Mouse (Mus musculus) embryonic facial prominence, embryonic 15.5 days (tissue): Measurements from ENCODE around the gene Sox5. TPM values are rescaled to one million over a fixed set of nuclear protein-coding genes. Genes with fewer than 3 reads are reported as not detected.

Experiments used
- ATAC-seq: fragments of 200-750 bp; cut with Nextera tagmentation; 2 replicates; pipeline ENCODE4 v1.8.0; 2017; ENCODE audit warnings: low read depth, moderate TSS enrichment; ENCODE audit not compliant: insufficient number of reproducible peaks, low FRiP score, low TSS enrichment
- H3K27ac ChIP-seq: fragments of 300-500 bp; sonication (generic); replicated peaks from 2 replicates; pipeline ENCODE4 v1.5.1; 2015; ENCODE audit warnings: mild to moderate bottlenecking, inconsistent platforms
- H3K27me3 ChIP-seq: fragments of 300-500 bp; sonication (generic); 2 replicates; pipeline ENCODE4 v1.6.1; 2015; ENCODE audit warnings: inconsistent platforms
- H3K36me3 ChIP-seq: fragments of 300-500 bp; sonication (generic); 2 replicates; pipeline ENCODE4 v1.6.1; 2015; ENCODE audit warnings: mild to moderate bottlenecking, inconsistent platforms
- H3K4me1 ChIP-seq: fragments of 300-500 bp; sonication (generic); 2 replicates; pipeline ENCODE4 v1.6.1; 2015; ENCODE audit warnings: inconsistent platforms
- H3K4me2 ChIP-seq: fragments of 300-500 bp; sonication (generic); replicated peaks from 2 replicates; pipeline ENCODE4 v1.6.1; 2015; ENCODE audit warnings: mild to moderate bottlenecking, inconsistent platforms
- H3K4me3 ChIP-seq: fragments of 300-500 bp; sonication (generic); replicated peaks from 2 replicates; pipeline ENCODE4 v1.5.1; 2015; ENCODE audit warnings: mild to moderate bottlenecking, inconsistent platforms
- H3K9ac ChIP-seq: fragments of 300-500 bp; sonication (generic); 2 replicates; pipeline ENCODE4 v1.6.1; 2015; ENCODE audit warnings: inconsistent platforms
- H3K9me3 ChIP-seq: fragments of 300-500 bp; sonication (generic); replicated peaks from 2 replicates; pipeline ENCODE4 v1.6.1; 2016; ENCODE audit warnings: inconsistent platforms
- WGBS: fragments of 180-500 bp; shearing (Covaris S2); methylation state at CpG from one replicate; pipeline ENCODE4 v1.1.7; 2015; 5-methylcytosine and 5-hydroxymethylcytosine counted together
- polyA plus RNA-seq: library from polyadenylated mRNA; unstranded; fragments of >200 nt; fragmentation: Nextera tagmentation; extraction: Ambion mirVana; gene quantifications from 2 replicates; pipeline ENCODE4 v1.2.1, GENCODE M21; 2015

Sox5 gene
- polyA plus RNA-seq, 1 experiment from 2014 or later, result 20.5 TPM

DNA sequence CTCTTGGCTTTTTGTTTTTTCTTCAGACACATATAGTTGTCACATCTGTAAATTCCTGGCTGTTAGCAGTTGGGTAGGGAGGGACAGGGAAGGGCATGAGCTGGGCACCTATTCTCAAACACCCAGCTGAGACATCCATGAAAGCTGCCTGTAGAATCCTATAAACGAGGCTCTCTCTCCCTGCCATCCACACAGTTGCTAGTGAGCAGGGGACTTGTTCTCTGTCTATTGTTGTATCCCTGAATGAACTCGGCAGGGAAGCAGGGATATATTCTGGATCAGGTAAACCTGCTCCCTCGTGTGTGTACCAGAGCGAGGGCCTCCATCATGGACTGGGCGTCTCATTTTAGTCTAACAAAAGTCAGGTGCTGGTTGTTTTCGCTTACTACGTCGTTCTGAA lies 615.1 kb downstream of the Sox5 start:
- no peak overlapping the region for H3K27ac ChIP-seq
- WGBS, result 59% methylated on average over 8 of the region's 8 CpGs
- no peak overlapping the region for H3K9ac ChIP-seq

DNA sequence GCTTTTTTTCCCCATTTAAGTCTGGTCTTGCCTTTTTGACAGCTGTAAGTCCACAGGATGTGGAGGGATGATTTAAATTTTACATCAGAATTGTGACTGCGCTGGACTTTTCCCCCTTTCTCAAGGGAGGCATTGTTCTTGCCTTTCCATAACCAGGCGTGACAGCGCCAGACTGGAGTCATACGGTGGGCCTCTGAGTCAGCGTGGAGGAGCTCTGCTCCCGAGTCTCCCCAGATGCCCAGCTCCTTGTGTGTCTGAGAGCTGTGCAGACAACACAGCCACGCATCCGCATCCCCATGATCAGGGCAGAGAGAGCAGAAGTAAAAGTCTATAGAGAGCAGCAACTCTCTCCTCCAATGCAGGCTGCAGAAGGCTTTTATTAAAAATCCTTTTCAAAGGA lies 615.7 kb downstream of the Sox5 start:
- H3K36me3 ChIP-seq, result no peaks in the 10 kb centered on the region
- 13% methylated on average over 8 of the region's 8 CpGs for WGBS
- 0 out of 2 replicates have a peak, but pooled peaks cover 5% of the 10 kb centered on the region for H3K4me1 ChIP-seq
- H3K4me2 ChIP-seq, result peak overlapping the region; percentile 23
- ATAC-seq, result no peak; the same call in 1 of the 2 replicates
- no peak overlapping the region for H3K4me3 ChIP-seq
- H3K9me3 ChIP-seq, result no peaks in the 10 kb centered on the region
- H3K27ac ChIP-seq, result no peak overlapping the region
- no peak overlapping the region for H3K9ac ChIP-seq
- no peaks in the 10 kb centered on the region for H3K27me3 ChIP-seq

More for the DNA sequence above, 615.1 kb downstream of the Sox5 start:
- no peak for ATAC-seq
- Histone ChIP-seq H3K4me2 (no peak overlapping the region; the same call in 1 of the 2 replicates), H3K27me3 (no peaks in the 10 kb centered on the region), H3K9me3 (no peaks in the 10 kb centered on the region), H3K4me1 (0 out of 2 replicates have a peak, but pooled peaks cover 5% of the 10 kb centered on the region), H3K4me3 (no peak overlapping the region), H3K36me3 (no peaks in the 10 kb centered on the region)

DNA sequence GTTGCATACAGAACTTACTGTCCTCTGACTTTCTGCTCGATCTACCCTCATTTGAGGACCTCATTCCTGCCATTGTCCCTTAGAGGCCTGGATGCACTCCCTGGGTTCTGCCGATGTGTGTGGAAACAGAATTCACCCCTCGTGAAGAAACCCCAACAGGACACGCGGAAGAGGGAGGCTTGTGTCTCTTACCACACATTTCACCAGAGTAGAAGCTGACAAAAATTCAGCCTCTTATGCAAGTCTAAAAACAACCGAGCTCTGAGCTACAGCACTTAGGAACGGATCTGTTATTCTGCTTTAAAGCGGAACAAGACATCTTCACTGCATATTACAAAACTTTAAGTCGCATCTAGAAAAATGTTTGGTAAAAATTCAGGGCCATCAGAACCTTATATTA lies 618.3 kb downstream of the Sox5 start:
- Histone ChIP-seq H3K36me3 (no peaks in the 10 kb centered on the region), H3K4me3 (no peak overlapping the region), H3K9me3 (no peaks in the 10 kb centered on the region), H3K9ac (no peak overlapping the region), H3K27me3 (no peaks in the 10 kb centered on the region), H3K4me1 (0 out of 2 replicates have a peak, but pooled peaks cover 5% of the 10 kb centered on the region), H3K27ac (no peak overlapping the region), H3K4me2 (no peak overlapping the region)
- 84% methylated on average over 9 of the region's 9 CpGs for WGBS
- no peak for ATAC-seq

DNA sequence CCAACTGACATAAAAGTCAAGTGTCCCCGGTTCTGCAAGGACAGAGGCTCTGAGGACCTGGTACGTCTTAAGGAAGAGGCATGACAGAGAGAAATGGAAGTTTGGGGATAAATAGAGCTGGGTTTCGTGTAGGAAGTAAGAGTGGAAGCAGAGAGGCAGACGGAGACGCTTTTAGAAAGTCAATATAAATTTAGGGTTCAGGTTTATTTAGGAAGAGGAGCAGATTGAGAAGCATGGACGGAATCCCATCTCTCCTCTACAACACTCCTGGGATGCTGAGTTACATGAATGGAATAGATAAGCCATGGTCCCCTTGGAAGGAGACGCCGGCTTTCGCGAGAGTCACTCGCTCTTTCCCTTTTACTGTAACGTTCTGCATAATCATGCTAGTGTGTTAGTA lies 623.1 kb downstream of the Sox5 start:
- no peaks in the 10 kb centered on the region for H3K9me3 ChIP-seq
- no peak overlapping the region for H3K27ac ChIP-seq
- 91% methylated on average over 12 of the region's 12 CpGs for WGBS
- ATAC-seq, result no peak
- H3K9ac ChIP-seq, result no peak overlapping the region
- no peaks in the 10 kb centered on the region for H3K36me3 ChIP-seq
- no peaks in the 10 kb centered on the region for H3K4me1 ChIP-seq
- no peaks in the 10 kb centered on the region for H3K27me3 ChIP-seq
- H3K4me3 ChIP-seq, result no peak overlapping the region
- H3K4me2 ChIP-seq, result no peak overlapping the region

DNA sequence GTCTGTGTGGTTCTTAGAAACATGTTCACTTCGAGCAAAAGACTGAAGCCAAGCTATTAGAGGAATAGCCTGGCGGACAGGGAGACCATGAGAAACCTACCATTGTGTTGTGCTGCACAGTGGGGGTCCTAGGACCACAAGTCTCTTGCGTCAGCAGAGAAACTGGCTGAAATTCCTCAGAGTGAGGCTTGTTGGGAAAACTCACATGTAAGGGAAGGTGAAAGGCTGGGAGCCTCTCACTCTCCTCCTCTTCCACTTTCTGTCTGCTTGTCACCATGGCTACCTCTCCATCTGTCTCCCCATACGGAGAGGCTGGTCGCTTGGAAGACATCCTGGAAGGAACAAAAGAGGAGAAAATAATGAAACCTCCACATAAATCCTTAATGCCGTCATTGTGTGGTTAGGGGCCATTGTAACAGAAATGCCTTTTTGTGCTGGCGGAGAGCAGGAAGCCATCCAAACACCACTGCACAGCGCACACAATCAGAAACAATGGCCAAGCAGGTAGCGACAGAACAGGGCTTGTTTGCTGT lies 626.8 kb downstream of the Sox5 start:
- Histone ChIP-seq H3K27me3 (no peaks in the 10 kb centered on the region), H3K9me3 (no peaks in the 10 kb centered on the region), H3K4me3 (no peak overlapping the region), H3K4me2 (no peak overlapping the region), H3K27ac (no peak overlapping the region), H3K36me3 (no peaks in the 10 kb centered on the region), H3K9ac (no peak overlapping the region), H3K4me1 (no peaks in the 10 kb centered on the region)
- no peak; the same call in 1 of the 2 replicates for ATAC-seq
- 63% methylated on average over 9 of the region's 9 CpGs for WGBS

DNA sequence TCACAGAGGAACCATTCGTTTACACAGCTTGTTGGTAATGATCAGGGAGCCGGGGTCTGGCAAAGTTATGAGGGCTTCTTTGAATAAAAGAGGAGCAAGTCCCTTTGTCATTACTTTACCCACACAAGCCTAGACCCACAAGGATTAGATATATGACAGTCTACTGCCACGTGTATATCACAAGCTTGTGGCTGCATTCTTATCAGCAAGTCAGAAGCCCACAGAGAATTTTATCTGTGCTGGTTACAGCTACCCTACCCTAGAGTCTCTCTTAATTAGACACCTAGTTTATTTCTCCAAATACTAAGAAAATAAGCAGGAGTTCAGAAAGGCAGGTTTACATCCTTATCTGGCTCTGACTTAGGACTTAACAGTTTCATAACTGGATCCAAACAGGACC lies 629.8 kb downstream of the Sox5 start:
- H3K9me3 ChIP-seq, result no peaks in the 10 kb centered on the region
- no peak overlapping the region for H3K27ac ChIP-seq
- H3K4me3 ChIP-seq, result no peak overlapping the region
- H3K9ac ChIP-seq, result no peak overlapping the region
- H3K4me1 ChIP-seq, result no peaks in the 10 kb centered on the region
- no peaks in the 10 kb centered on the region for H3K36me3 ChIP-seq
- no peak for ATAC-seq
- H3K4me2 ChIP-seq, result no peak overlapping the region
- WGBS, result 45% methylated on average over 3 of the region's 3 CpGs
- no peaks in the 10 kb centered on the region for H3K27me3 ChIP-seq

DNA sequence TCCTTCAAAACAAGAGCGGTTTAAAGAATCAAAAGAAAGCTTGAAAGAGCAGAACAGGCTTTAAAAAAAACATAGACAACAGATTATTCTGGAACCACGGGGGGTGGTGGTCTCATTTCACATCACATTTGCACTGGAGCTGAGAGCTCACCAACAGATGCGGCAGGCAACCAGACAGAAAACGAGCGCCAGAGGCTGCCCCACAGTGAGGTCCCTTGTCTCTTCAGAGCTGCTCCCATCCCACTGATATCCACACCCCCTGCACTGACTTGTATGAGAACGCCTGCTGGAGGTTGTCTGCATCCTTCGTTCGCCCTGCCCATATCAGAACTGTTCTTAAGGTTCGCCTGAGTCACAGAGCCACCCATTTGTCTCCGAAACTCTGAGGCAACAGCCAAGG lies 630.7 kb downstream of the Sox5 start:
- no peaks in the 10 kb centered on the region for H3K27me3 ChIP-seq
- no peaks in the 10 kb centered on the region for H3K36me3 ChIP-seq
- H3K4me2 ChIP-seq, result no peak overlapping the region
- no peak overlapping the region for H3K4me3 ChIP-seq
- H3K4me1 ChIP-seq, result no peaks in the 10 kb centered on the region
- WGBS, result 46% methylated on average over 10 of the region's 10 CpGs
- no peak overlapping the region for H3K9ac ChIP-seq
- H3K9me3 ChIP-seq, result no peaks in the 10 kb centered on the region
- H3K27ac ChIP-seq, result no peak overlapping the region
- no peak for ATAC-seq

DNA sequence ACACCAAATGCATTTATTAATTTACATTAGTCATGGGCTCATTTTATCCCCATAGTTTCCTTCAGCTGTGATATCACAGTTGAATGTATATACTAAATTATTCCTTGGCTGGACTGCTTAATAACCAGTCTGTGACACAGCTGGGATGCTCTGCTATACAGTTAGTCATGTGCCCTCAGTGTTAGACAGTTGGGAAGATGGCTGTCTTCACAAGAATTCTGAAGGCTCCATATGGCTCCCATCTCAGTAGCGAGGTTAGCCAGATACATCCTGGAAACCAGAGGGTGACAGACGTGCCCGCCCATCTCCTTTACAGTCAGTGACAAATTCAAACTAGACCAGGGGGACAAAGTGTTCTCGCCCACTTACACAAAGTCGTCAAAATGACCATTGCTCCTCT lies 644.4 kb downstream of the Sox5 start:
- Histone ChIP-seq H3K27me3 (no peaks in the 10 kb centered on the region), H3K36me3 (no peaks in the 10 kb centered on the region), H3K4me3 (no peak overlapping the region), H3K27ac (no peak overlapping the region), H3K9ac (no peak overlapping the region), H3K4me2 (no peak overlapping the region), H3K4me1 (no peaks in the 10 kb centered on the region), H3K9me3 (no peaks in the 10 kb centered on the region)
- no peak for ATAC-seq
- WGBS, result 79% methylated on average over 5 of the region's 5 CpGs

DNA sequence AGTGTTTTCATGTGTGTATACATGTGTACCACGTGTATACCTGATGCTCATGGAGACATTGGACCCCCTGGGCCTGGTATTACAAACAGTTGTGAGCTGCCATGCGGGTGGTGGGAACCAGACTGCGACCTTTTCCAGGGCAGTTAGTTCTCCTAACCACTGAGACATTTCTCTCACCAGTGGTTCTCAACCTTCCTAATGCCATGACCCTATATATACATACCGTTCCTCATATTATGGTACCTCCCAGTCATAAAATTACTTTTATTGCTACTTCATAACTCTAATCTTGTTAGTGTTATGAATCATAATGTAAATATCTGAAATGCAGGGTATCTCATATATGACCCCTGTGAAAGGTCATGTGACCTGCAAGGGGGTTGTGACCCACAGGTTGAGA lies 644.9 kb downstream of the Sox5 start:
- H3K9me3 ChIP-seq, result no peaks in the 10 kb centered on the region
- no peak overlapping the region for H3K4me2 ChIP-seq
- WGBS, result 86% methylated on average over 4 of the region's 4 CpGs
- H3K9ac ChIP-seq, result no peak overlapping the region
- no peaks in the 10 kb centered on the region for H3K27me3 ChIP-seq
- no peaks in the 10 kb centered on the region for H3K4me1 ChIP-seq
- H3K27ac ChIP-seq, result no peak overlapping the region
- no peaks in the 10 kb centered on the region for H3K36me3 ChIP-seq
- no peak overlapping the region for H3K4me3 ChIP-seq
- no peak for ATAC-seq

DNA sequence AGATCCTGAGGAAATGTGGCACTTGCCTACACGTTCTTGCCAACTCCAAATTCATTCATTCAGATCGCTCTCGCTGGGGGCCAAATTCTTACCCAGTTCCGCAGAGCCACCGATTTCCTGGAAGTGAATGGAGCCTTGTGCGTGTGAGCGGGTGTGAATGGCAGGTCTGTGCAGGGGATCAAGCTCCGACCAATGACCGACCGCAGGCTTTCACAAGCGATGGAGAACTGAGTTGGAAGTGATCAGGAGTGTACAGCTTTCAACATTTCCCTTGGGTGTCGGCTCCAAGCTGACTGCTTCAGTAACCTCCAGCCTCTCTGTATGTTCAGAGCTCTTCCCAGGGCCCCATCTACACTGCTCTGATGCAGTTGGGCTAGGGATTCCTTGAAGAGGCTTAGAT lies 651.9 kb downstream of the Sox5 start:
- Histone ChIP-seq H3K36me3 (no peaks in the 10 kb centered on the region), H3K9me3 (no peaks in the 10 kb centered on the region), H3K27me3 (no peaks in the 10 kb centered on the region; the same call in 1 of the 2 replicates), H3K4me3 (no peak overlapping the region), H3K4me2 (no peak overlapping the region), H3K27ac (no peak overlapping the region), H3K9ac (no peak overlapping the region), H3K4me1 (no peaks in the 10 kb centered on the region)
- ATAC-seq, result no peak
- 80% methylated on average over 12 of the region's 12 CpGs for WGBS

DNA sequence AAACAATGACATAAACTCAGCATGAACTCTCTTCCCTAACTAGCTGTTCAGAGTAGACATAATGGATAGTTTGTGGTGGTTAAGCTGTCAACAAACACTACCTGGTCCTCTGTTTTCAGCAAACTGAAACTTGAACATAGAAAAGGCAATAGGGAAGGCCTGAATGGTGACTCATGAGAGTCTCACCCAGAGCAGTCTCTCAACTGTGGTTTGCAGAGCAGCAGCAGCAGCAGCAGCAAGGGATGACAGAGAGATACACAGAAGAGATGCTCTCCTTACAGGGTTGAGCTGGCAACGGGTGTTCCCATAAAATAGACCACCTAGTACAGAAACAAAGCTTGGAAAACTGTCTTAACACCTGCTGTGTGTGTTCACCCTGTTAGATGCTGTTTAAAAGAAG lies 661.8 kb downstream of the Sox5 start:
- H3K4me2 ChIP-seq, result no peak overlapping the region
- no peaks in the 10 kb centered on the region for H3K36me3 ChIP-seq
- 75% methylated on average over 1 of the region's 1 CpGs for WGBS
- no peaks in the 10 kb centered on the region for H3K27me3 ChIP-seq
- ATAC-seq, result no peak
- no peak overlapping the region for H3K27ac ChIP-seq
- no peak overlapping the region for H3K4me3 ChIP-seq
- H3K9ac ChIP-seq, result no peak overlapping the region
- H3K9me3 ChIP-seq, result no peaks in the 10 kb centered on the region
- no peaks in the 10 kb centered on the region for H3K4me1 ChIP-seq

DNA sequence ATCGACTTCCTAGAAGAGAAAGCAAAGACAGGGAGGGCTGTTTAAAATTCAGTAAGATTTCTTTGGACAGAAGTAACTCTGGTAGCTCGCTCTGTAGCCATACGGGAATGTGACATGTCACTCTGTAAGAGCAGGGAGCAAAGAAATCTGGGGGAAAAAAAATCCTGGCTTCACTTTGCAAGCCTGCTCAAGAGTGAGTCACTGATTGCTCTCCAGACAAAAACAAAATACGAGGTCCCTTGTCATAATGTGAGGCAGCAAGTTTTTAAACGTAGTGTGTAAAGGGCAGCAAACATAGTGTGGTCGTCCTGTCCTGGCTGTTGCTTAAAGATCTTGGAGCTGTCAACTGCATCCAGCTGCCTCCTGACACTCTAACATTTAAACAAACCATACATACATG lies 665.1 kb downstream of the Sox5 start:
- 77% methylated on average over 6 of the region's 6 CpGs for WGBS
- no peak overlapping the region for H3K9ac ChIP-seq

More for the DNA sequence above, 665.1 kb downstream of the Sox5 start:
- Histone ChIP-seq H3K4me3 (no peak overlapping the region), H3K27ac (no peak overlapping the region), H3K4me1 (no peaks in the 10 kb centered on the region), H3K36me3 (no peaks in the 10 kb centered on the region), H3K27me3 (no peaks in the 10 kb centered on the region), H3K9me3 (no peaks in the 10 kb centered on the region), H3K4me2 (no peak overlapping the region)
- no peak for ATAC-seq
